Mouse (Mus musculus): ENCODE data around the gene Mrps23.

DNA sequence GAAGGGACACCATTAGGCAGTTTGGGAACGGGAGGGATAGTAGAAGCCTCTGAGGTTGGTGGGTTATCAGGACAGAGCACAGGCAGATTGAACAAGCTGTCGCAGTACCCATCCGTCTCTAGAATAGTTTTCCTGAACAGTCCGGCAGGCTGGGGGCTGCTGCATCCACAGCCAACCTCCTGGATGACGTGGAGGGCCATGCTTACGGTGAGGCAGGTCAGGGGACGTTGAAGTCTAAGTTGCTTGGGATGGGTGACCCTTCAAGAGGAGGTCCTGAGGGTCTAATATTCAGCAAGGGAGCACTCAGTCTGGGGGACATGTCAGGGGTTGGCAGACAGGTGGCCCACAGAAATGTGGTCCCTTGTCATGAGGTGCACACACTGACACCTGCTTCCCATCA is 15.6 kb upstream of the Mrps23 start:
- TF ChIP-seq CTCF (IDR thresholded peaks at IDR 0.05; ENCODE audit: low read depth, low read length) (no peak), POLR2A (IDR thresholded peaks at IDR 0.05; ENCODE audit: insufficient read depth, low read length) (no peak)

All from ES-Bruce4 (cell line).